Mouse (Mus musculus): ENCODE results near the gene Plau. TPM values are rescaled to one million over a fixed set of nuclear protein-coding genes. Genes with fewer than 3 reads are reported as not detected.

Gene Plau
- polyA plus RNA-seq (2014; fragmentation: Nextera tagmentation; extraction: Ambion mirVana) = 0.21 and 0.47 TPM in 2 replicates

- no peaks in the 10 kb centered on the region for H3K27me3 ChIP-seq (replicated peaks; ENCODE audit: control insufficient read depth, insufficient read depth, low read length)
- WGBS = under 1% methylated on average over 32 of the region's 33 CpGs
- no peak within 1 kb of the TSS for H3K27ac ChIP-seq (ENCODE audit: low read depth, low read length)
- peaks cover 8% of the 10 kb centered on the region; the same call in 1 of the 2 replicates for H3K4me1 ChIP-seq (ENCODE audit: control insufficient read depth, insufficient read depth, low read length)
- peak; percentile 75 for DNase-seq (ENCODE audit: low spot score)
- no peaks in the 10 kb centered on the region for H3K36me3 ChIP-seq (ENCODE audit: control insufficient read depth, insufficient read depth, low read length)
- H3K4me2 ChIP-seq (ENCODE audit: low read length) = peak within 1 kb of the TSS; percentile 83
- peak; percentile 91 for ATAC-seq
- H3K9me3 ChIP-seq (replicated peaks; ENCODE audit: control insufficient read depth, low read length) = no peaks in the 10 kb centered on the region
- H3K4me3 ChIP-seq (ENCODE audit: low read depth, low read length) = peak within 1 kb of the TSS; percentile 34
- peak within 1 kb of the TSS; percentile 70 for H3K9ac ChIP-seq (ENCODE audit: low read length)
Observed at GRCm38 (mm10) chr14:20836171-20836904, at the start of gene Plau. Gene Plau, plus strand, starts transcription at chr14:20836660.

- no peak overlapping the region for H3K4me3 ChIP-seq (ENCODE audit: low read depth, low read length)
- H3K27me3 ChIP-seq (replicated peaks; ENCODE audit: control insufficient read depth, insufficient read depth, low read length) = no peaks in the 10 kb centered on the region
- no peak for ATAC-seq
- DNase-seq (ENCODE audit: low spot score) = no peak
- H3K9ac ChIP-seq (ENCODE audit: low read length) = no peak overlapping the region
- H3K4me2 ChIP-seq (ENCODE audit: low read length) = no peak overlapping the region
- no peaks in the 10 kb centered on the region for H3K9me3 ChIP-seq (replicated peaks; ENCODE audit: control insufficient read depth, low read length)
- peaks cover 53% of the 10 kb centered on the region for H3K36me3 ChIP-seq (ENCODE audit: control insufficient read depth, insufficient read depth, low read length)
- no peak overlapping the region for H3K27ac ChIP-seq (ENCODE audit: low read depth, low read length)
- 90% methylated on average over 3 of the region's 3 CpGs for WGBS
- 0 out of 2 replicates have a peak, but pooled peaks cover 4% of the 10 kb centered on the region for H3K4me1 ChIP-seq (ENCODE audit: control insufficient read depth, insufficient read depth, low read length)
Observed at GRCm38 (mm10) chr14:20788151-20788550, 48.3 kb upstream of the Plau start.

GRCm38 (mm10) chr14:20789593-20789992 is 46.9 kb upstream of the Plau start:
- Histone ChIP-seq H3K27me3 (replicated peaks; ENCODE audit: control insufficient read depth, insufficient read depth, low read length) (no peaks in the 10 kb centered on the region), H3K9ac (ENCODE audit: low read length) (no peak overlapping the region), H3K9me3 (replicated peaks; ENCODE audit: control insufficient read depth, low read length) (no peaks in the 10 kb centered on the region), H3K4me3 (ENCODE audit: low read depth, low read length) (no peak overlapping the region), H3K36me3 (ENCODE audit: control insufficient read depth, insufficient read depth, low read length) (peaks cover 48% of the 10 kb centered on the region), H3K4me1 (ENCODE audit: control insufficient read depth, insufficient read depth, low read length) (peaks cover 7% of the 10 kb centered on the region), H3K4me2 (ENCODE audit: low read length) (no peak overlapping the region), H3K27ac (ENCODE audit: low read depth, low read length) (no peak overlapping the region)
- WGBS = 94% methylated on average over 4 of the region's 4 CpGs
- ATAC-seq (no peak), DNase-seq (ENCODE audit: low spot score) (no peak)

GRCm38 (mm10) chr14:20790445-20790844 is 46.0 kb upstream of the Plau start:
- WGBS = 92% methylated on average over 5 of the region's 5 CpGs
- Histone ChIP-seq H3K27ac (ENCODE audit: low read depth, low read length) (no peak overlapping the region), H3K36me3 (ENCODE audit: control insufficient read depth, insufficient read depth, low read length) (peaks cover 40% of the 10 kb centered on the region), H3K4me2 (ENCODE audit: low read length) (no peak overlapping the region), H3K27me3 (replicated peaks; ENCODE audit: control insufficient read depth, insufficient read depth, low read length) (no peaks in the 10 kb centered on the region), H3K9me3 (replicated peaks; ENCODE audit: control insufficient read depth, low read length) (no peaks in the 10 kb centered on the region), H3K4me3 (ENCODE audit: low read depth, low read length) (no peak overlapping the region), H3K4me1 (ENCODE audit: control insufficient read depth, insufficient read depth, low read length) (peaks cover 7% of the 10 kb centered on the region), H3K9ac (ENCODE audit: low read length) (no peak overlapping the region)
- DNase-seq (ENCODE audit: low spot score) = no peak
- no peak for ATAC-seq

GRCm38 (mm10) chr14:20790996-20791395 is 45.5 kb upstream of the Plau start:
- peaks cover 40% of the 10 kb centered on the region for H3K36me3 ChIP-seq (ENCODE audit: control insufficient read depth, insufficient read depth, low read length)

GRCm38 (mm10) chr14:20791511-20792242 is 44.8 kb upstream of the Plau start:
- H3K27ac ChIP-seq (ENCODE audit: low read depth, low read length) = no peak overlapping the region
- H3K9me3 ChIP-seq (replicated peaks; ENCODE audit: control insufficient read depth, low read length) = no peaks in the 10 kb centered on the region
- no peak overlapping the region for H3K9ac ChIP-seq (ENCODE audit: low read length)
- ATAC-seq (no peak), DNase-seq (ENCODE audit: low spot score) (no peak)
- 86% methylated on average over 16 of the region's 16 CpGs for WGBS
- no peak overlapping the region for H3K4me2 ChIP-seq (ENCODE audit: low read length)
- no peaks in the 10 kb centered on the region for H3K27me3 ChIP-seq (replicated peaks; ENCODE audit: control insufficient read depth, insufficient read depth, low read length)
- peaks cover 7% of the 10 kb centered on the region for H3K4me1 ChIP-seq (ENCODE audit: control insufficient read depth, insufficient read depth, low read length)
- H3K4me3 ChIP-seq (ENCODE audit: low read depth, low read length) = no peak overlapping the region
- H3K36me3 ChIP-seq (ENCODE audit: control insufficient read depth, insufficient read depth, low read length) = peaks cover 40% of the 10 kb centered on the region

More at GRCm38 (mm10) chr14:20790996-20791395, 45.5 kb upstream of the Plau start:
- 95% methylated on average over 6 of the region's 6 CpGs for WGBS
- Histone ChIP-seq H3K9ac (ENCODE audit: low read length) (no peak overlapping the region), H3K4me2 (ENCODE audit: low read length) (no peak overlapping the region), H3K4me3 (ENCODE audit: low read depth, low read length) (no peak overlapping the region), H3K27ac (ENCODE audit: low read depth, low read length) (no peak overlapping the region), H3K4me1 (ENCODE audit: control insufficient read depth, insufficient read depth, low read length) (peaks cover 7% of the 10 kb centered on the region), H3K27me3 (replicated peaks; ENCODE audit: control insufficient read depth, insufficient read depth, low read length) (no peaks in the 10 kb centered on the region), H3K9me3 (replicated peaks; ENCODE audit: control insufficient read depth, low read length) (no peaks in the 10 kb centered on the region)
- ATAC-seq (no peak), DNase-seq (ENCODE audit: low spot score) (no peak)

- Histone ChIP-seq H3K4me1 (ENCODE audit: control insufficient read depth, insufficient read depth, low read length) (peaks cover 7% of the 10 kb centered on the region), H3K9me3 (replicated peaks; ENCODE audit: control insufficient read depth, low read length) (no peaks in the 10 kb centered on the region), H3K9ac (ENCODE audit: low read length) (peak overlapping the region; percentile 80), H3K4me3 (ENCODE audit: low read depth, low read length) (peak overlapping the region; percentile 80), H3K4me2 (ENCODE audit: low read length) (peak overlapping the region; percentile 84), H3K27ac (ENCODE audit: low read depth, low read length) (0 out of 2 replicates have a peak overlapping the region, but pooled peaks have one; percentile 72), H3K27me3 (replicated peaks; ENCODE audit: control insufficient read depth, insufficient read depth, low read length) (no peaks in the 10 kb centered on the region), H3K36me3 (ENCODE audit: control insufficient read depth, insufficient read depth, low read length) (peaks cover 36% of the 10 kb centered on the region)
- ATAC-seq (no peak), DNase-seq (ENCODE audit: low spot score) (no peak)
- 72% methylated on average over 8 of the region's 8 CpGs for WGBS
Observed at GRCm38 (mm10) chr14:20792243-20792921, 44.1 kb upstream of the Plau start.

GRCm38 (mm10) chr14:20792922-20793757 is 43.3 kb upstream of the Plau start:
- peaks cover 29% of the 10 kb centered on the region for H3K36me3 ChIP-seq (ENCODE audit: control insufficient read depth, insufficient read depth, low read length)
- WGBS = under 1% methylated on average over 38 of the region's 57 CpGs
- peak overlapping the region; percentile 72 for H3K27ac ChIP-seq (ENCODE audit: low read depth, low read length)
- ATAC-seq (peak; percentile 68), DNase-seq (ENCODE audit: low spot score) (peak; percentile 67)
- peak overlapping the region; percentile 84 for H3K4me2 ChIP-seq (ENCODE audit: low read length)
- H3K9ac ChIP-seq (ENCODE audit: low read length) = peak overlapping the region; percentile 80
- no peaks in the 10 kb centered on the region for H3K27me3 ChIP-seq (replicated peaks; ENCODE audit: control insufficient read depth, insufficient read depth, low read length)
- H3K4me1 ChIP-seq (ENCODE audit: control insufficient read depth, insufficient read depth, low read length) = peaks cover 7% of the 10 kb centered on the region
- H3K4me3 ChIP-seq (ENCODE audit: low read depth, low read length) = peak overlapping the region; percentile 80
- no peaks in the 10 kb centered on the region for H3K9me3 ChIP-seq (replicated peaks; ENCODE audit: control insufficient read depth, low read length)

Data from forebrain, embryonic 14.5 days (tissue).